Comparison of ENCODE assay signal across 27 mouse cellular contexts in genomic region chr2:107301886-107302285, GRCm38 (mm10). TPM values are rescaled to one million over a fixed set of nuclear protein-coding genes. Genes with fewer than 3 reads are reported as not detected.
"Had no signal": no experiment of that assay in that cellular context is flagged by ENCODE, and none has a peak within 500 bp of the region (broad histone marks: within the 10 kb centered on the region; RNA-seq: fewer than 3 reads in every experiment).

No protein-coding gene starts in this region.

- H3K9ac ChIP-seq: limb, embryonic 12.5 days; limb, embryonic 15.5 days; liver, embryonic 14.5 days; liver, postnatal 0 days; lung, embryonic 14.5 days; midbrain, embryonic 13.5 days; neural tube, embryonic 13.5 days had no signal

- H3K36me3 ChIP-seq: limb, embryonic 12.5 days; limb, embryonic 15.5 days; midbrain, embryonic 10.5 days; midbrain, embryonic 13.5 days; neural tube, embryonic 13.5 days had no signal

- H3K27me3 ChIP-seq: limb, embryonic 12.5 days; limb, embryonic 15.5 days; midbrain, embryonic 13.5 days; neural tube, embryonic 13.5 days had no signal

- H3K4me3 ChIP-seq: layer of hippocampus, adult 2 months; limb, embryonic 12.5 days; limb, embryonic 15.5 days; midbrain, embryonic 10.5 days; midbrain, embryonic 13.5 days; myocyte; neural tube, embryonic 13.5 days had no signal

- H3K27ac ChIP-seq: kidney, postnatal 0 days; limb, embryonic 12.5 days; limb, embryonic 15.5 days; liver, embryonic 14.5 days; midbrain, embryonic 10.5 days; midbrain, embryonic 13.5 days; neural tube, embryonic 13.5 days had no signal

- H3K9me3 ChIP-seq: limb, embryonic 12.5 days; limb, embryonic 15.5 days; midbrain, embryonic 10.5 days; midbrain, embryonic 13.5 days; neural tube, embryonic 13.5 days had no signal

- H3K4me1 ChIP-seq: limb, embryonic 12.5 days; limb, embryonic 15.5 days; neural tube, embryonic 13.5 days had no signal

- DNase-seq: kidney, adult 2 months; kidney, postnatal 25 days; layer of hippocampus, adult 9-11 months; liver, postnatal 0 days; lung, embryonic 14.5 days; lung, postnatal 36 days; retina, postnatal 1 day; thymus, adult 18-20 months; thymus, postnatal 14 days; thymus, postnatal 4 days had no signal

- H3K4me2 ChIP-seq: limb, embryonic 12.5 days; limb, embryonic 15.5 days; liver, embryonic 11.5 days; lung, embryonic 14.5 days; midbrain, embryonic 13.5 days; neural tube, embryonic 13.5 days had no signal

- ATAC-seq: liver, postnatal 0 days; lung, postnatal 0 days; midbrain, embryonic 13.5 days; midbrain, embryonic 16.5 days had no signal

RNA-seq across cellular contexts. Expression of gene Kcna4, which starts 11.4 kb away (rescaled TPM):
- total RNA-seq: monocyte, adult 5-6 weeks; neutrophil, adult 5-6 weeks had no signal
- polyA plus RNA-seq: kidney, adult 2 months; kidney, embryonic 14.5 days; liver, embryonic 11.5 days; small intestine, adult 2 months; spleen, adult 2 months had no signal
